Mouse (Mus musculus) testis, adult 10 weeks (tissue): ENCODE data around the gene Olfr1238. TPM values are rescaled to one million over a fixed set of nuclear protein-coding genes. Genes with fewer than 3 reads are reported as not detected.

Experiments
- polyA plus RNA-seq: library from polyadenylated mRNA; stranded (reverse); fragments of 350-450 nt; fragmentation: Illumina TruSeq; extraction: RNeasy Lipid Tissue Mini Kit (QIAGEN cat#74804); gene quantifications from one replicate; pipeline ENCODE4 v1.2.3, GENCODE M21; 2014; ENCODE audit warnings: low read depth, low replicate concordance

Gene Olfr1238
- polyA plus RNA-seq = not detected

GRCm38 (mm10) chr2:89409576-89409975 is at the start of gene Olfr1238:
TSS of gene Olfr1238 (minus strand) at chr2:89409676.

DNA sequence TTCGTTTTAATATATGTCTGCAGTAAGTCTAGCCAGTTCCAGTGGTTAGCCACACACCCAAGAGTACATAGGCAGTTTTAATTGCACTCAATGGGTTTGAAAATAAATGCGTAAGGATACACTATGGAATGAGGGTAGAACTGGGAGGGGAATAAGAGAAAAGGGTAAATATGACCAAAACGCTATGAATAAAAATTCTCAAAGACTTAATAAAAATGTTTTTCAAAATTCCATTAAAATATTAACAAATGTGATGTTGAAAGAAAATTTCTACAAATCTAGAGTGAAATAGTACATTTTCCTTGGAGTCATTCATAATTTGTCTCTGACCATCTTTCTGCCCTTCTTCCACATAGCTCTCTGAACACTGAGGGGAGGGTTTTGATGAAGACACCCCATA is 33.4 kb upstream of the Olfr1238 start, which contains the start of gene Olfr1240:
Olfr1240 (minus strand) TSS at position 101 of the 400 bp plus-strand sequence.

DNA sequence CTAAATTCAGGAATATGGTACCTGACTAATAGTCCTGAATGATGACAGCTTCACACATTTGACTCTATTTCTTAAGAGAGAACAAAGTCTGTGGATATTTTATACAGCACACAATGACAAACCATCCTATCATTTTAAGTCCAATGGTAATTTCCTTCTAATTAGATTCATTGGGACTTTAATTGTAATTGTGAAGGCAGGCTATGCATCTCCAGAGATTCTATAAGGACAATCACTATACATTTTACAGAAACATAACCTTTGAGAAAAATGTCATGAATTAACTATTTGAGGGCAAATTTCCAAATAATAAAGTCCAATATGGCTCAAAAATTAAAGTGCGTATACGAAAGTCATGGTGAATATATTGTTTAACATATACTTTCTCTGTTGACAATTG is 10.8 kb upstream of the Olfr1238 start, which contains the start of gene Olfr1239:
Olfr1239 (minus strand) TSS at position 101 of the 400 bp plus-strand sequence.

DNA sequence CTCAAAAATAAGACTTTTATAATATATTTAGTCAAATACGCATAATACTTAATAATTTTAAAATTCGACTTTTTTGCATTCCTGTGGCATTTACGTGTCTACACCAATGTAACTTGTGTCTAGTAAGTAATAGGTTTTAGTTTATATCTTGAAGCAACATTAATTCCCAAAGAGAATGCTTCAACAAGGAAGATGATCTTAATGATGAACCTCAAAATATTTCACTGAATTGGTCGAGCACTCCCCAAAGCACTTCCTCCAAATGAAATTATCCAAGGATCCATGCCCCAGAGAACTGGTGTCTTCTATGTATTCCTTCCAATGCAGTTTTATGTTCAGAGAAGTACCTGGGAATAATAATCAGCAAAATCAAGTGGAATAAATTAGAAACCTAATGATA is 44.7 kb downstream of the Olfr1238 start, which contains the start of gene Olfr1234:
Olfr1234 (minus strand) TSS at position 101 of the 400 bp plus-strand sequence.

Other genes with a start within 250 kb of the Olfr1238 start
- not detected for gene Olfr1224-ps1, start 245.6 kb downstream of the Olfr1238 start, polyA plus RNA-seq
- gene Olfr1225, start 235.0 kb downstream of the Olfr1238 start, polyA plus RNA-seq = not detected
- 0.07 TPM for gene Olfr1226, start 209.6 kb downstream of the Olfr1238 start, polyA plus RNA-seq
- not detected for gene Olfr1228, start 155.6 kb downstream of the Olfr1238 start, polyA plus RNA-seq
- gene Olfr1229, start 121.7 kb downstream of the Olfr1238 start, polyA plus RNA-seq = not detected
- gene Olfr1230, start 112.4 kb downstream of the Olfr1238 start, polyA plus RNA-seq = not detected
- not detected for gene Olfr1231, start 102.6 kb downstream of the Olfr1238 start, polyA plus RNA-seq
- gene Olfr1232, start 80.0 kb downstream of the Olfr1238 start, polyA plus RNA-seq = not detected
- gene Olfr1233, start 67.3 kb downstream of the Olfr1238 start, polyA plus RNA-seq = 0.10 TPM
- not detected for gene Olfr1234, start 44.8 kb downstream of the Olfr1238 start, polyA plus RNA-seq
- not detected for gene Olfr1239, start 10.7 kb upstream of the Olfr1238 start, polyA plus RNA-seq
- not detected for gene Olfr1240, start 33.3 kb upstream of the Olfr1238 start, polyA plus RNA-seq
- not detected for gene Olfr1241, start 77.5 kb upstream of the Olfr1238 start, polyA plus RNA-seq
- not detected for gene Olfr1242, start 88.7 kb upstream of the Olfr1238 start, polyA plus RNA-seq
- not detected for gene Olfr1243, start 121.8 kb upstream of the Olfr1238 start, polyA plus RNA-seq
- not detected for gene Olfr1245, start 168.8 kb upstream of the Olfr1238 start, polyA plus RNA-seq
- gene Olfr1246, start 183.5 kb upstream of the Olfr1238 start, polyA plus RNA-seq = not detected
- gene Olfr1247, start 204.5 kb upstream of the Olfr1238 start, polyA plus RNA-seq = not detected
- gene Olfr1248, start 208.6 kb upstream of the Olfr1238 start, polyA plus RNA-seq = not detected
- not detected for gene Olfr1249, start 225.3 kb upstream of the Olfr1238 start, polyA plus RNA-seq